Mouse (Mus musculus) hindbrain, embryonic 11.5 days (tissue): ENCODE data around the gene Hist1h3b. TPM values are rescaled to one million over a fixed set of nuclear protein-coding genes. Genes with fewer than 3 reads are reported as not detected.
"Not testable (repeated sequence)": the region's sequence is repeated elsewhere in the genome, so short reads cannot be mapped to it uniquely, and the experiment has no call there.

Experiments used
- ATAC-seq: fragments of 200-750 bp; cut with Nextera tagmentation; 2 replicates; pipeline ENCODE4 v1.8.0; 2017; ENCODE audit warnings: mild to moderate bottlenecking, moderate TSS enrichment, moderate library complexity; ENCODE audit not compliant: low FRiP score
- DNase-seq: peaks from one replicate; pipeline ENCODE4 v3.0.0-alpha.2; 2015; ENCODE audit warnings: low spot score
- H3K27ac ChIP-seq: fragments of 300-500 bp; sonication (generic); 2 replicates; pipeline ENCODE4 v1.5.1; 2014; ENCODE audit warnings: mild to moderate bottlenecking, low read depth, low read length
- H3K27me3 ChIP-seq: fragments of 300-500 bp; sonication (generic); 2 replicates; pipeline ENCODE4 v1.6.1; 2014; ENCODE audit warnings: mild to moderate bottlenecking, low read length, moderate library complexity, mixed read lengths; ENCODE audit not compliant: control insufficient read depth, insufficient read depth
- H3K36me3 ChIP-seq: fragments of 300-500 bp; sonication (generic); 2 replicates; pipeline ENCODE4 v1.6.1; 2014; ENCODE audit warnings: mild to moderate bottlenecking, low read length, moderate library complexity, mixed read lengths; ENCODE audit not compliant: control insufficient read depth, insufficient read depth
- H3K4me1 ChIP-seq: fragments of 300-500 bp; sonication (generic); replicated peaks from 2 replicates; pipeline ENCODE4 v1.6.1; 2014; ENCODE audit warnings: low read length, mixed read lengths; ENCODE audit not compliant: control insufficient read depth, insufficient read depth
- H3K4me2 ChIP-seq: fragments of 300-500 bp; sonication (generic); replicated peaks from 2 replicates; pipeline ENCODE4 v1.6.1; 2014; ENCODE audit warnings: mild to moderate bottlenecking, low read depth, low read length
- H3K4me3 ChIP-seq: fragments of 300-500 bp; sonication (generic); 2 replicates; pipeline ENCODE4 v1.5.1; 2014; ENCODE audit warnings: low read depth, low read length
- H3K9ac ChIP-seq: fragments of 300-500 bp; sonication (generic); 2 replicates; pipeline ENCODE4 v1.6.1; 2014; ENCODE audit warnings: low read depth, low read length
- H3K9me3 ChIP-seq: fragments of 300-500 bp; sonication (generic); 2 replicates; pipeline ENCODE4 v1.6.1; 2016; ENCODE audit warnings: low read length; ENCODE audit not compliant: control insufficient read depth
- WGBS: fragments of 180-500 bp; shearing (Covaris S2); extraction: QIAGEN DNeasy Blood & Tissue Kit; methylation state at CpG from one replicate; pipeline ENCODE4 v1.1.7; 2014; 5-methylcytosine and 5-hydroxymethylcytosine counted together
- polyA plus RNA-seq: library from polyadenylated mRNA; unstranded; fragments of >200 nt; fragmentation: Nextera tagmentation; extraction: Ambion mirVana; gene quantifications from 2 replicates; pipeline ENCODE4 v1.2.1, GENCODE M21; 2014

Gene Hist1h3b
- polyA plus RNA-seq, 1 experiment from 2014 or later, result 10.7 TPM

DNA sequence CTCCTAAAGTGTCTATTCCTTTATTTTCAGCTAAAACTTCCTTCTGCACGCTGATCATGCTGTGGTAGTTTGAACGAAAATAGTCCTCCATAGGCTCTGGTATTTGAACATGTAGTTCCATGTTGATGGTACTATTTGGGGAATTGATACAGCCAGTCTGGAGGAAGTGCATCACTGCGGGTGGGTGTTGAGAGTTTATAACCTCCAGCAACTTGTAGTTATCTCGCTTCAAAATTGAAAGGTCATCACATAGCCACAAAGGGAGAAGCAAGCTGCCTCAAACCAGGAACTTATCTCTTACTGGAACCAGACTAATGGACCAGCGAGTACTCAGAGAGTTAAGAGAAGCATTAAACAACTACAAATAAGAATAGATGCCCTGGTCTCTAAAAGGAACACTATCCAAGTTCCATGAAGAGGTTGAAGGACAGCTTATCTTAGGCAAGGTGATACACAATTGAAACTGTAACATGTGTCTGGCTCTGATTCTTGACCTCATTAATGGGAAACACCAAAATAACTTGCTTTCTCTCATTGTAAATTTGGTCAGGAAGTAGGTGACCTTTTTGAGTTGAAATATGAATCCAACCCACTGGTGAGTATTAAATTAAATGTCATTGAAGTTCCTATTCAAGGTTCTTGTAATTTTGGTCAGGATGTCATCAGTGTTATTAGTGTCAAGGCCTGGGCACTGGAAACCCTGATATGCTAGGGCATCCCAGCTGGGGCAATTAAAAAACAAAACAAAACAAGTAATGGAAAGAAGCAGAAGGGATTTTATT lies 35.6 kb upstream of the Hist1h3b start:
- DNase-seq (no peak), ATAC-seq (no peak)
- no peaks in the 10 kb centered on the region for H3K36me3 ChIP-seq
- no peaks in the 10 kb centered on the region for H3K27me3 ChIP-seq
- no peak overlapping the region for H3K4me3 ChIP-seq
- H3K4me2 ChIP-seq, result no peak overlapping the region
- 88% methylated on average over 5 of the region's 5 CpGs for WGBS
- H3K27ac ChIP-seq, result no peak overlapping the region
- no peaks in the 10 kb centered on the region for H3K9me3 ChIP-seq
- H3K4me1 ChIP-seq, result no peaks in the 10 kb centered on the region
- no peak overlapping the region for H3K9ac ChIP-seq

GRCm38 (mm10) chr13:23717176-23717575 lies 34.9 kb upstream of the Hist1h3b start:
- DNase-seq (no peak), ATAC-seq (no peak)
- Histone ChIP-seq H3K27me3 (no peaks in the 10 kb centered on the region), H3K4me1 (no peaks in the 10 kb centered on the region), H3K27ac (no peak overlapping the region), H3K36me3 (no peaks in the 10 kb centered on the region), H3K4me3 (no peak overlapping the region), H3K9me3 (no peaks in the 10 kb centered on the region), H3K9ac (no peak overlapping the region), H3K4me2 (no peak overlapping the region)
- 46% methylated on average over 11 of the region's 11 CpGs for WGBS

GRCm38 (mm10) chr13:23717593-23718245 lies 34.3 kb upstream of the Hist1h3b start:
- H3K4me3 ChIP-seq, ATAC-seq, H3K27me3 ChIP-seq, DNase-seq, H3K9ac ChIP-seq, H3K9me3 ChIP-seq, H3K4me2 ChIP-seq, H3K4me1 ChIP-seq, H3K27ac ChIP-seq, H3K36me3 ChIP-seq: not testable (repeated sequence)
- WGBS, result 8% methylated on average over 2 of the region's 2 CpGs

- Histone ChIP-seq H3K4me2 (no peak overlapping the region), H3K9me3 (no peaks in the 10 kb centered on the region), H3K4me3 (no peak overlapping the region), H3K27ac (no peak overlapping the region), H3K4me1 (no peaks in the 10 kb centered on the region), H3K36me3 (no peaks in the 10 kb centered on the region), H3K9ac (no peak overlapping the region), H3K27me3 (no peaks in the 10 kb centered on the region)
- ATAC-seq, result no peak
- no peak for DNase-seq
- WGBS, result 90% methylated on average over 4 of the region's 4 CpGs
Observed at GRCm38 (mm10) chr13:23724239-23724638, 27.8 kb upstream of the Hist1h3b start.

GRCm38 (mm10) chr13:23725213-23725612 lies 26.9 kb upstream of the Hist1h3b start:
- Histone ChIP-seq H3K4me1 (no peaks in the 10 kb centered on the region), H3K4me2 (no peak overlapping the region), H3K9me3 (no peaks in the 10 kb centered on the region), H3K36me3 (no peaks in the 10 kb centered on the region), H3K27ac (no peak overlapping the region), H3K9ac (no peak overlapping the region), H3K4me3 (no peak overlapping the region), H3K27me3 (no peaks in the 10 kb centered on the region)
- 20% methylated on average over 1 of the region's 1 CpGs for WGBS
- ATAC-seq (no peak), DNase-seq (no peak)

DNA sequence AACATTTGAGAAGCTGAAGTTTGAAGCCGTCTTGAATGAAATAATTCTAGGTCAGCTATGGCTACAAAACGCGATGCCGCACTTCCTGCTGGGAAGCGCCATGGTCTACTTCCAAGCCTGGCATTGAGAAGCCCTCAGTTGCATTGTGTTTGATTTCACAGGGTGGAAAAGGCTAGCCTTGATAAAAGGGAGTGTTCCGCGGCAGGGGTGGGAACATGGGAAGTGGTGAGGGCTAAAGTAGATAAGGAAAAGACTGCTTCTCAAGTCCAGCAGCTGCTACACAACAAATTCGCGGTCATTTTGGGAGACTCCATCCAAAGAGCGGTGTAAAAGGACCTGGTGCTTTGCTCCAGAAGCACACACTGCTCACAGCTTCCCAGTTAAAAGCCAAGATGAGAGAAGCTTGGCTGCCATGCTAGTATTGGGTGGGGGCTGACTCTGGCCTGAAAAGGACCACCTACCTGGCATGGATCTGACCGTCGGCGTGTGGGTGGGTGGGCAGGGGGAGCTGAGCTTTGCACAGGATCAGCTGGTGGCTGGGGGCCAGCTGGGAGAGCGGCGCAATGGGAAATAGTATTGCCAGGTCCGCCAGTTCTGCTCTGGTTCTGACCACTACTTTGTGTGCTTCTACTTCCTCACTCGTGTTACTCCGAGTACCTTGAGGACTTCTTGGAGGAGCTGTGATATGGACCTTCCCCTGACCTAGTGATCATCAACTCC lies 23.4 kb upstream of the Hist1h3b start:
- Histone ChIP-seq H3K27ac (no peak overlapping the region), H3K27me3 (no peaks in the 10 kb centered on the region), H3K36me3 (no peaks in the 10 kb centered on the region), H3K4me3 (no peak overlapping the region), H3K9ac (no peak overlapping the region), H3K9me3 (no peaks in the 10 kb centered on the region), H3K4me1 (no peaks in the 10 kb centered on the region), H3K4me2 (no peak overlapping the region)
- no peak for DNase-seq
- 84% methylated on average over 18 of the region's 18 CpGs for WGBS
- ATAC-seq, result no peak

- DNase-seq (no peak), ATAC-seq (no peak)
- H3K36me3 ChIP-seq, result no peaks in the 10 kb centered on the region
- no peak overlapping the region for H3K4me3 ChIP-seq
- no peak overlapping the region for H3K4me2 ChIP-seq
- H3K9ac ChIP-seq, result no peak overlapping the region
- H3K27me3 ChIP-seq, result no peaks in the 10 kb centered on the region
- no peaks in the 10 kb centered on the region for H3K9me3 ChIP-seq
- WGBS, result 92% methylated on average over 9 of the region's 9 CpGs
- H3K27ac ChIP-seq, result no peak overlapping the region
- no peaks in the 10 kb centered on the region for H3K4me1 ChIP-seq
Observed at GRCm38 (mm10) chr13:23729192-23729525, 22.9 kb upstream of the Hist1h3b start.

DNA sequence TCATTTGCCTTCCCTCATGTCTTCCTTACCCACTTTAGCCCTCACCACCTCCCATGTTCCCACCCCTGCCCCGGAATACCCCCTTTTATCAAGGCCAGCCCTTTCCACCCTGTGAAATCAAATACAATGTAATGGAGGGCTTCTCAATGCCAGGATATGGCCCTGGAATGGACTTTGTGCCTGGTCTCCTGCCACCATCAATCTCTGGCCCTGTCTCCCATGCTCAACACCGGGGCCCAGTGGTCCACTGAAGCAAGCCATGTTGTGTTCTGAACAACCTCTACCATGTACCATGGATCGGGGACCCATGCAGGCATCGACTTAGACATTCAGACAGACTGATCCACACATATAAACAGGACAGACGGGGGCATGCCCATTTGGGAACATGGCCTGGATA lies 22.4 kb upstream of the Hist1h3b start:
- ATAC-seq (no peak), DNase-seq (no peak)
- H3K9ac ChIP-seq, result no peak overlapping the region
- no peaks in the 10 kb centered on the region for H3K9me3 ChIP-seq
- H3K27ac ChIP-seq, result no peak overlapping the region
- 92% methylated on average over 5 of the region's 5 CpGs for WGBS
- H3K4me3 ChIP-seq, result no peak overlapping the region
- H3K36me3 ChIP-seq, result no peaks in the 10 kb centered on the region
- no peak overlapping the region for H3K4me2 ChIP-seq
- no peaks in the 10 kb centered on the region for H3K27me3 ChIP-seq
- no peaks in the 10 kb centered on the region for H3K4me1 ChIP-seq
